Mouse (Mus musculus): ENCODE measurements at regions not wholly inside any gene's neighbourhood (a gene's known extent, or its start where the extent isn't known, plus 50 kb on each side); places are given as distances from the start of the nearest gene placed in this dataset.

- no peak for TF ChIP-seq CTCF (IDR thresholded peaks at IDR 0.05; ENCODE audit: borderline replicate concordance, extremely low read depth, insufficient read depth, insufficient read length)
- TF ChIP-seq POLR2A (IDR thresholded peaks at IDR 0.05; ENCODE audit: borderline replicate concordance, extremely low read depth, insufficient read depth, insufficient read length, poor library complexity, severe bottlenecking): no peak
Observed at GRCm38 (mm10) chr8:128025251-128025856, 333.1 kb upstream of the Nrp1 start.

Data from brain, embryonic 14.5 days (tissue).